Mouse (Mus musculus) thymus, postnatal 36 days (tissue): ENCODE results near the gene Crocc2.
"Not testable (repeated sequence)": the region's sequence is repeated elsewhere in the genome, so short reads cannot be mapped to it uniquely, and the experiment has no call there.

ENCODE experiments used
- DNase-seq, 2 experiments: peaks; one replicate each; pipeline ENCODE4 v3.0.0; 2022; ENCODE audit warnings: mixed read lengths in 2 of 2

The Crocc2 gene

DNA sequence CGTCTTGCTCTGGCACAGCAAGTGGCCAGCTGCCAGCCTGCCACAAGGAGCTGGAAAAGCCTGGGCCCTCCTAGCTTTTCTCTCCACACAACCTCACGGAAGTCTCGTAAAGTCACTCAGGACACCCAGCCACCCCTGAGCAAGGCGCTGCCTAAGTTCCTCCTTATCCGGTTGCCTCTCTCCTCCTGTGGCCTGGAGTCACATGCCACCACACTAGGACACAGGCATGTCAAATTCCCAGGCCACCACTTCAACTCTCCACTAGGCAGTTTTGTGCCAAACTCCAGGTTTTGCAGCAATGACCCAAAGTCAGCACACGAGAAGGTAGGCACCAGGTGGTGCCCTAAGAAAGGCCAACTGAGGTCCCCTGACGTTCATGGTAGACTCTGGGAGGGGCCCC lies 5.9 kb upstream of the Crocc2 start:
- no peak for DNase-seq

DNA sequence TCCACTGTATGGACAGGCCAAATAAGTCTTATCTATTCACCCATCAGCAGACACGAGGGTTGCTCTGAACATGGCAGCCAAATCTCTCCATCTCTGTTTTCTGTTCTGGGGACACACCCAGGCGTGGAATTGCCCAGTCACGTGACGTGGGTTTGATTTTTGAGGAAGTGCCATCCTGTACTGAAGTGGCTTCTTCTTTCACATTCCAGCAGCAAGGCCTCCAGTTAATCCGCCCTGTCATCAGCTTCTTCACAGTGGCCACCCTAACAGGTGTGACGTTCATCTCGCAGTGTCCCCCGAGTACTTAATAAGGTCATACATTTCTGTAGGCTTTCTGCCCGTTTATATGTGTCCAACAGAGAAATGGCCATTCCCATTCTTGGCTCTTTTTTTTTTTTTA lies 3.1 kb upstream of the Crocc2 start:
- no peak for DNase-seq

DNA sequence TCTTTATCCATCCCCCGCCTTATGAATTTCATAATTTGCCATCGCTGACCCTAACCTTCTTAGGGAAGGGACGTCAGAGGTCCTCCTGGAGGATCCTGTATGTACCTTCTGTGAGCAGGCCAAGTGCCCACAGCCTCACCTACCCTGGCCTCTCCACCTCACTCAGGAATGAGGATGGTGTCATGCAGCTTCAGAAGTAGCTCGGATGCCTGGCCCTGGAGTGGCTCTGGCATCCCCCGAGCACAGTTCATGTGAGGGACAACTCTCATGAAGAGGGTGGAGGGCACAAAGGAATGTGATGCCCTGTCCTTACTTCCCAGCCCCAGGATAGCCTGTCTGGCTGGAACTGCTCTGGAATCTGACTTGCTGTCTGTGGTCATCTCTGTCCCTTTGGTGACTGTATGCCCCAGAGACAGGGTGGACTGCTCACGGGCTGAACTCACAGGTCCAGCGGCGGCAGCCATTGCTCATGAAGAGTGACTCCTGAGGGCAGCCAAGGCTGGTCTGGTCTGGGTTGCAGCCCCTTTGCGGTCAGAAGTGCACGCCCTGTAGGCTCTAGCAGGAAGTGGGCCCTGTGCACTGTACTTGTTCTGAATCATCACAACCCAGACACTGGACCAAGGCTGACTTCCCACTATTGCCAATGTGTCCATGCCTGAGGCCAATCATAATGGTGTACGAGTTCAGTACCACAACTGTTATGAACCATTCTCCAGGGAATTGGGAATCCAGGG lies 2.0 kb upstream of the Crocc2 start:
- DNase-seq = no peak

DNA sequence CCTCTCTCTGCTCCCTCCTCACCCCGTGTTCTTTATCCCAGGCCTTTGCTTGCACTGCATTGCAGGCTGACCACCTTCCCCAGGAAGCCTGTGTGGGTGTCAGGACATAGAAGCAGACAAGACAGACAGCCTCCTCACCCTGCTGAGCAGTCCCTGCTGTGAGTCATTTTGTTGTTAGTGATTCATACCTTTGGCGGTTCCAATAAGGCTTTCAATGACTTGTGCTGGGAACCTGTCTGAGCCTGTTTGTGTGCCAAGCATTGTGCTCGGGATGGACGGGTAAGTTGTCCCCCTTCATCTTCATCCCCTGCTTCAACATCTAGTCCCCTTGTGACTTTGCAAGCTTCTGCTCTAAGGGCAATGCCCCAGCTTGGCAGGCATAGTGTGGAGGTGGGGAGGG lies 5.1 kb downstream of the Crocc2 start:
- DNase-seq = no peak

DNA sequence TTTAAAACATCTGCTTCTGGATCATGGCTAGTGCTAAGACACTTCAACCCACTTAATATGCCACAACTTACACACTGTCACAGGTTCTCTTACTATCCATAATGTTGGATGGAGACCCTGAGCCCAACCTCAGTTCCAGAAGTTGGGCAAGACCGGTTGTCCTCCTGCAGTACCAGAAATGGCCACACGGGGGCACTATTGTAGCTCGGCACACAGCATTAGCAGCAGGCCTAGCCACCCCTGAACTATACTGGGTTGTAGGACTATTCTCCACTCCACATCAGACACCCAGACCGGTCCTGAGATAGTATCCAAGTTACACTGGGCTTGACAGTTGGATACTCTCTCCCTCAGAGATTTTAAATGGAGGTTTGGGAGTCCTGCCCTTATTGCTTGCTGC lies 5.9 kb downstream of the Crocc2 start:
- DNase-seq = peak; percentile 50 to 59

DNA sequence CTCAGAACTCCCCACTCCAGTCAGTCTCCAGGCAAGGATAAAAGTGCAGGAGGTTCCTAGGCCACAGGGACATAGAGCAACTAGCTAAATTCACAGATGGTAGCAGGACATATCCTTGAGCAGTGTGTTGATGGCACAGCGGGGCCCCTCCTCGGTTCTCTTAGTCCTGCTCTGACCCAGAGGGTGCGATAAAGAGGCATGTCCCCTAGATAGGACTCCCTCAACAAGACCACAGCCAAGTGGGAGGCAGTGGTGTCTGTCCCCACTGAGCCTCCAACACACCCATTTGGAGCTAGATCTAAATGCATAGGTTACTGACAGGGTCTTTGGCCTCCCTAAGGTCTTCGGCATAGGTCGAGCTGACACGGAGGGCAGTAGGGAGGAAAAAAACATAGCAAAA lies 7.3 kb downstream of the Crocc2 start:
- no peak for DNase-seq

DNA sequence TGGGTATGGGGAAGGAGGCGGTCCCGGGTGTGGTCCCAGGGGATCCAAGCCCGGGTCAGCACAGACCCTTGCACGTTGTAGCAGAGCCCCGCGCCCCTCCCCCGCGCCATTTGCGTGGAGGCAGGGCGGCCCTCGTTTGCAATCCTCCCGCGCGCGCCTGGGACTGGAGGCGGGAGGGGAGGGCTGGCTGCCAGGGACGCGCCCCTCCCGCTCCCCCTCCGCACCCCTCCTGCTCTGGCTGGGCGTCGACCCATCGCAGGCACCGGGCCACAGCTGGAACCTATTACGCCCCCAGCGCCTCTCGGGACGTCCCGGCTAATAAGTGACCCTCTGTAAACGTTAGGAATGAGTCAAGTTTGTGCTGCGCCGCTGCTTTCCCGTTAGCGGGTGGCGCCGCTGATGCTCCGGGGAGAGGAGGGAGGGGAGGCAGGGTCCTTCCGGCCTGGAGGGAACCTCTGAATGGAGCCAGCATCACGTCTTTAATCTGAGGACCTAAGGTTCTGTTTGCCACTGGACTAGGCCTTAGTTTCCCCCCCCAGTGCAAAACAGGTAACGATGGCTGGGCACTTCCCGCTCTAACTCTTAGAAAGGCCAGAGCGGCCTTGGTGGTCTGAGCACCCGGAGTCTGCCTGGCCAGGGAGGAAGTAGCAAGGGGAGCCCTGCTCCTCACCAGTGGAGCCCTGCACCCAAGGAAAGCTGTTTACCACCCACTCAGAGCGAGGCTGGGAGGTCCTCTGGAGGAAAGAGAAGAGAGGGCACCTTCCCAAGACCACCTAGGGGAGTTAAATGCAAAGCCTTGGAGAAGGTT lies 8.2 kb downstream of the Crocc2 start:
- DNase-seq = no peak

DNA sequence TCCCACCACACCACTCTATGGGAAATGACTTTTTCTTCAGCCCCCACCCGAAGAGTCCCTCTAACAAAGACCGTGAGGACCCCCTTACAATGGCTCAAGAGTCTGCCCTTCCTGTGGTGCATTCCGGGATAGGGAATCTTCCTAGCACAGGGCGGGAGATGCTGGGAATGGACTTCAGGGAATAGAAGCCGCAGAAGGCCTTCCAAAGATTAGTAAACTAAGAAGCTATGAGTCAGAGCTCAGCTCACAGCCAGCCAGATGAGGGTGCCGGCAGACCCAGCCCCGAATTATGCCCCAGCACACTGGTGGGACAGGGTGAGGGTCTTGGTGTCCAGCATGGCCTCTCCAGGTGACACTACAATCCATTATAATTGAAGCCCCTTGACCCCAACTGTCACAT lies 13.8 kb downstream of the Crocc2 start:
- DNase-seq = no peak

DNA sequence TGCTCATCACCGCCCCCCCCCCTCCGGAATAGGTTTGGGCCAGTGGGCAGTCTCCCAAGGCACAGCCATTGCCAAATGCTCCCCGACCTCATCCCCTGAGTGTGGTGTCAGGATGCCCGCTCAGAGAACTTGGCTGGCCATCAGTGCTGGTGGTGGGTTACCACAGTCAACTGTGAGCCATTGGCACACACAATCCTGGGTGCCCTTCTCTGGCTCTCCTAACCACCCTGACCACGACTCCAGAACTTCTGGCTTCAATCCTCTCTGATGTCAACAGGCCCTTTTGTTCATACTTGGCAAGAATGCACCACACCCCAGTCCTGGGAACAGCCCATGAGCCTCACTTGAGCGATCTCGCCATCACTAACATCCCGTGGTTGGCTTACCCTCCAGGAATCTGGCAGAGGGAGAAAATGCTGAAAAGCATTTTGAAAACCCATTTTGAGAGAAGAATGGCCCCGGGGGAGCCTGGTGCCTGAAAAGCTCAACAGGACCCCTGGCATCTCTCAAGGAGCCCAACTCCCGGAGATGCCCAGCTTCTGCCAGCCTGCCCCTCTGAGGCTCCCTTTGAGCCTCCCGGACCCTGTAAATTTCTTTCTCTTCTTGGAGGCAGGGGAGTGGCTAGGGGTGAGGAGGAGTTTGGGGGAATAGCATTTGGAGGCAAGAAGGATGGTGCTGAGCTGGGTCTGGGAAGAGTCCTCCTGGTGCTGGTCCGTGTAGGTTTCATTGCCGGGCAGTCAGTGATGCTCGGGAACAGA lies 15.7 kb downstream of the Crocc2 start:
- no peak for DNase-seq

DNA sequence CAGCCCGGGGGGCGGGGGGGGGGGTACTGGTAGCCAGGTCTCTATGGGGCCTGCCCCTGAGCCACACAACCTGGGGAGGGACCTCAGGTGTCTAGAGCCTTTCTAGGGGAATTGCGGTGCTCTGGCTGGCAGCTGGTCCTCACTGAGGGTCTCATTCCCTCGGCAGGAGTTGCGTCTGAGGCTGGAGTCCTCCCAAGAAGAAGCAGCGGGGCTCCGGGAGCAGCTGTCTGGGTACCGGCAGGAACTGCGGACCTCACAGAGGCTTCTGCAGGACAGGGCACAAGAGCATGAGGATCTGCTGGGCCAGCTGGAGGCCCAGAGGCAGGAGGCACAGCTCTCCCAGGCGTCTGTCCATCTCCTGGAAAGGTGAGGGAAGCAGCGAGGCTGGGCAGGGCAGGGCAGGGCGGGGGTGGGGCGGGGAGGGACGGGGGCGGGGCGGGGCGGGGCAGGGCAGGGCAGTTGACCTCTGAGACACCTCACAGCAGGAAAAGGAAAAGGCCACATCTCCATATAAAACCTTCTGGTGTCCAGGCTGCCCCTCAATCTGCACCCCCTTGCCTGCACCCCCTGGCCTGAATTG lies 22.3 kb downstream of the Crocc2 start:
- DNase-seq = no peak

DNA sequence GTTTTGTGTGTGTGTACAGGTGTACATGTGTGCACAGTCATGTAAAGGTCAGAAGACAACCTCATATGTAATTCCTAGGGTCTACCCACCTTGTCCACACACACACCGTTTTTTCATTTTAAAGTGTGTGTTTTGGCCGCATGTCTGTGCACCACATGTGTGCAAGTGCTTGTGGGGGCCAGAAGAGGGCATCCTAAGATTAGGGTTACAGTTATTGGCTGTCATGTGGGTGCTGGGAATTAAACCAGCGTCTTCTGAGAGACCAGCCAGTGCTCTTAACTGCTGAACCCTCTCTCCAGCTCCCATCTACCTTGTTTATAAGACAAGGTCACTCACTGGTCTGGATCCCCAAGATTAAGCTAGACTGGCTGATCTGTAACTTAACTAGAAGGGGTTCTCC lies 26.4 kb downstream of the Crocc2 start:
- DNase-seq = no peak

DNA sequence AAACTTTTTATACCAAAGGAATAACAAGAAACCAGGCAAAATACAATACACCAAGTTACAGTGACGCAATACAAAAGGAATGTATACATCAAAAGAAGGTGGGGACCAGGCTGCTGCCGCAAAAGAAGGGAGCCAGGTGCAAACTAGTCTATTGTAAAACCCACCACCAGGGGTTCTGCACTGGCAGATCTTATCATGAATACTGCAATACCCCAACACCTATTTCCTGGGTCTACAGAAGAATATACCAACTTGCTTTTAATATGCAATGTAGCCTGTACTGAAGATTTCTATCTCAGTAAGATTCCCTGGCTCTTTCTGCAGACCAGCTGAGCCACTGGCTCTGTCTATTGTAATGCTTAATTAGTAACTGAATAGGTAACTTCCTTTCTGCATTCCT lies 28.9 kb downstream of the Crocc2 start:
- not testable (repeated sequence) for DNase-seq

DNA sequence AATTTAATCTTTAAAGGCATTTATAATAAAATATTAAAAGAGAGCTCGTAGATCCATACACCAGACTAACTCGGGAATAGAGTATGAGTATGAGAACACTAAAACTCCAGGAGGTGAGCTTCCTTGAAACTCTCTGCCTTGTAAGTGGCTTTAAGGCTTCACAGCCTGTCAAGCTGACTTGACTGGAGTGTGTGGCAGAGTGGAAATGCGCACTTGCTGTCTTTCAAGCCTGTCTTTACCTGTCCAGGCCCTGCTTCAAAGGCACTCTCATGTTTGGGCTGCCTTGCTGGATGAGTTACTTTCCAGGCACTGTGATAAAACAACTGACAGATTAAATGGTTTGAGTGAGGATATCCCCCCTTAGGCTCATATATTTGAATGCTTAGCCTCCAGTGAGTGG lies 29.4 kb downstream of the Crocc2 start:
- DNase-seq = no peak

DNA sequence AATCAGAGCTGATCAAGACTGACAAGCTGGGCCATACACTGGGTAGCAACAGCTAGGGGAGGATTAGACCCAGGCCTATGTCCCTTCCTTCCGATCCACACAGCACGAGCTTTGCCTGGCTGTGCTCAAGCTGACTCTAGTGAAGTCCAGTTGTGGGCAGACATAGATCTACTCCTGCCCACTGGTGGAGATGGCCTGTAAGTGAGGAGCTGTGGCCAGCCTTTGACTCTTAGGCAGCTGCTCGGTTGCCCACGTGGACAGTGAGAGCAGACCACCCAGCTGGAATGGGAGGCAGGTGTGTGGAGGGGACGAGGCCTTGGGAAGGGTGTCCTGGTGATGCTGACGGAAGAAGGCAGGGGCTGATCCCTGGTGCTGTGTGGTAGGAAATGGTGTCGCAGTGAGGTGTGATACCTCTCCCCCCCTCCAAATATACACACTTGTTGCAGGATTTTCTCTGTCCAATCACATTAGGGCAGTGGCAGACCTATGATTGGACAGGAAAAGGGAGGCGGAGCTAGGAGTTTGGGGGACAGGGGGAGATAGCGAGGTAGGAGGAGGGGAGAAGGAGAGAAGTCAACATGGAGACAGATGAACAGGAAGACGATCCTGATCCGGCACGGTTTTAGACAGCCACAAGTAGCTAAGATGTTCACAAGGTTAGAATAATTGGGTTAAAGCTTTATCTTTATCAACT lies 37.9 kb downstream of the Crocc2 start:
- no peak for DNase-seq

DNA sequence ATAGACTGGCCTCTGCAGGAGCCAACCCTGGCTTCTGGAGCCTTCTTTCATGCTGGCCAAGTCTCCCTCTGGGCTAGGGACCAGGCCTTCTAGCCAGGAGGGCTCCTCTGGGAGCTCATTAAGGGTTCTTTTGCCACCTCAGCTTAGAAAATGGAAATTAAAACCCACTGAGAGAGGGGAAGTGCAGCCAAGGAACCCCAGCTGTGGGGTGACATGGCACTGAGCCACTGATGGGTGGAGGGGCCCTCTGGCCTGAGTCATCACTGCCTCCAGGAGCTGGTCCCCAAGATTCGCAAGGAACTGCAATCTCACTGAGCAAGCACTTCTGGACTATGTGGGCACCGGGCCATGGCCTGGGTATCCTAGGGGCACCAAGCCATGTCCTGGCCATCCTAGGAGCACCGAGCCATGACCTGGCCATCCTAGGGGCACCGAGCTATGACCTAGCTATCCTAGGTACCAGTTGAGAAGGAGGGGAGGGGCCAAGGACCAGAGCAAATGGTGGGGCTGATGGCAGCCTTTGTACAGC lies 39.1 kb downstream of the Crocc2 start:
- no peak for DNase-seq

DNA sequence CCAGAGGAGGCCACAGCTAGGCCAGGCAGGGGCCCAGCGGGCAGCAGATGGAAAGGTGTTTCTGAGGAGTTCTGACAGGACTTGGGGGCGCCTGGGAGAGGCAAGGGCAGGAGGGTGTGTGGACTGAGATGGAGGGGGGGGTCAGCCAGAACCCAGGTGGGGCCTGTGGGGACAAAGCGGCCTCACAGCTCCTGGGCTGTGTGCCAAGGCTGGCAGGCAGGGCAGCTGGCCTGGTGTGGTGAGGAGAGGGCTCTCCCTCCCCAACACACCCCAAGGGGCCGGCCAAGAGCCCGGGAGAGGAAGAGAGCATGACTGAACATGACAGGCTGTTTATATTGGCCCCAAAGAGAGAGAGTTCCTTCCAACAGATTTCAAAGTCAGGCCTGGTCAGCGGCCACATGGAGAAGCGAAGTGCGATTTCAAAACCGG lies 41.7 kb downstream of the Crocc2 start:
- DNase-seq = no peak

DNA sequence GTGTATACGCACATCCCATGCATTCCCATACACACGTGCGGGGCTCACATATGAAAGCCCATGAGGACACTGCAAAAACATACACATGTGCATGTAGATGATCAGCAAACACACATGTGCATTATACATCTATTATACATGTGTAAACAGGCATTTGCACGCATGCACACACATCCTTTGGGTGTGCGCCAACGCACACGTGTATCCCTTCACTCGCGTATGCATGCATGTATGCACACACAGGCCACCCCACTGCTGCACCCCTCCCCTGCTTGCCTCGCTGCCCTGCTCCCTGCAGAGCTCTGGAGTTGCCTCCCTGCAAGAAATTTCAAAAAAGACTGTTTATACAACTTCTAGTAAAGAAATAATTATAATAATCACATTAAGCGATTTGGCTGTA lies 42.5 kb downstream of the Crocc2 start:
- no peak for DNase-seq

DNA sequence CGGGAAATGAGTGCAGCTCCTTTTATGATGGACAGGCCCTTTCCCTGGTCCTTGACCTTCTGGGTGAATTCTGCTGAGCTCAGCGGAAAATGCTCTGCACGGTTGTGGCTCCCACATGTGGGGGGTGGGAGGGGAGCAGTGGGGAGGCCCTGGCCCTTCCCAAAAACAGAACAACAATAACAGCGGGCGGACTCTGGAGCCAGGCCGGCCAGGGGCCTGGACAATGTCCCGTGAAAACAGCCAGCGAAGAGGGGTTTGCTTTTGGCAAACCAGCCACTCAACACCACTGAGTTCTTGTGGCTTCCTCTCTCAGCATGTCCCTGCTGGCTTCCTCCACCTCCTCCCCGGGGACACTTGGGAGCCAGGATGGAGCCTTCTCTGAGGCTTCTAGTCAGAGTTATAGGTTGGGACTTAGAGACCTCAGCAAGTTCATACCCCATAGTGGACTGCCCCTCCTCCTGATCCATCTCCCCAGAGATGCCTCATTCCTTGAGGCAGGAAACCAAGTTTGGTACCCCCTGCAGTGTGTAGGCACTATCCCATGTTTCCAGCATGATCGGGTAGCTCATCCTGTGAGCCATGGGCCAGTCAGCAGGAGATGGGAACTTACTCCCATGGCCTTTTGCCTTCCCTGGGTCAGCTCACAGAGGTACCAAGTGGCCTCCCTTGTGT lies 43.2 kb downstream of the Crocc2 start:
- DNase-seq = no peak

DNA sequence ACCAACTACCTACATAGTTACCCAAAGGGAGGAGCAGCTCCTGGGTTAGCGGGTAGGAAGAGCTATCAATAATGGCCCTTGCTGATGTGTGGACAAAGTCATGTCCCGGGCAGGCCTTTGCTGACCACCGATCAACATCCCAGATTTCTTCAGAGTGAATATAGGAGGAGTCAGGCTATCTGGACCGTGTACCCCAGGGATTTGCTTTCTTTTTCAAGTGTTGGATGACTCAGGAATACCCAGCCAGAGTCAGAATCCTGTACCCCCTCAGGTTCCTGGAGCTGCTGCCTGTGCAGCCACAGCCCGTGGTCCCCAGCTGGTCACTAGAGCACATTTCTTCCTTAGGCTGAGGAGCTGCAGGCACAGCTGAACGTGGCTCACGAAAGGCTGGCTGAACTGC lies 43.9 kb downstream of the Crocc2 start:
- no peak for DNase-seq

DNA sequence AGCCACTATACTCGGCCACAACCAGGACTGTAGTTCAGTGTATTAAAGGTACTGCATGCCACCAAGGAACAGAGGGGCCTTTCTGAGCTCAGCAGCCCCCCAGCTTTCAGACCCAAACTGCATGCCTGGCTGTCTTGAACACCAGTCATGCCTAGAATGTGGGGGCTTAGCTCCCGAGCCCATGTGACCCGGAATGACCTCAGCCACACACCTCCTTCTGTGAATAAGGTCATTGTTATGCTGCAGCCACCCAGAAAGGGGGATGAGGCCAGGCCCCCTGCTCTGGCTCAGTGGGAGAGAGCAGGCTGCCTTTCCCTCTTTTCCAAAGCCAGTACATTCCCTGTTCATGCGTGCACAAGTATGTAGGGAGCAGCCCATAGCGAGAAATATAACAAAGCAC lies 46.1 kb downstream of the Crocc2 start:
- DNase-seq = no peak

DNA sequence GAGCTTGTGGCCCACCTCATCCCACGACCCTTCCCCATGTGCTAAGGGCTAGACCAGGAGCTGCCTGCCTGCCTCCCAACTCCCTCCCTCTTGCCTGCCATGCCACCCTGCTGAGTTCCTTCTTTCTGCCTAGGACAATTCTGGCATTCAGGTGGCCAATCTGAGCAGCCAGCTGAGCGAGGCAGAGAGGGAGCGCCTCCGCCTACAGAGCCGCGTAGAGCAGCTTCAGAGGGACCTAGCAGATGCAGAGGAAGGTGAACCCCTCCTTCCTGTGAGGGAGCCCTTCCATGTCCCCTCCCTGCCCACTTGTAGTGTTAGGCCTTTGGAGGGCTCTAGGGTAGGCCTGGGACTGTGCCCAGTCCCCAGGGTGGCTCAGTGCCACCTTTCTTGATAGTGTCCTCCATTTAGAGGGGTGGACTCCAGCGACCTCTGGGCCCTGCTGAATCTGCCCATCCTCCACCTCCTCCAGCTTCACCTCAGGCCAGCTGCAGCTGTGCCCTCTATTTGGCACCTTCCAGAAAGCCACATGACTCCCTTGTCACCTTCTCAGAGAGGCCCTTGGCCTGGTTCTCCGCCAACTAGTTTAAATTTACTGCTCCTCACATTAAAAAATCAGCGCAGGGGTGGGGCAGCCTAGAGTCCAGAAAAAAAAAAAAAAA lies 48.4 kb downstream of the Crocc2 start:
- DNase-seq = no peak
